Mouse (Mus musculus) left cerebral cortex, adult 9 months (tissue): Measurements from ENCODE around the gene Rpl36al.

Experiments
- DNase-seq, 2 experiments: peaks; one replicate each; pipeline ENCODE4 v3.0.0; 2022; ENCODE audit warnings: low spot score in 2 of 2

Gene Rpl36al

GRCm38 (mm10) chr12:69183583-69184308 lies at the start of gene Rpl36al, which contains the start of gene Mgat2:
Gene Rpl36al (minus strand): TSS chr12:69184083.
Gene Mgat2 (plus strand): TSS chr12:69184157.
- DNase-seq, result peak; percentile 92 to 98

- no peak for DNase-seq
These were observed 45.4 kb upstream of the Rpl36al start for GRCm38 (mm10) chr12:69229251-69229650.

GRCm38 (mm10) chr12:69227776-69228466 lies 44.0 kb upstream of the Rpl36al start, which contains the start of gene Pole2:
Gene Pole2 (minus strand): TSS chr12:69228195.
- DNase-seq, result peak; percentile 39 to 71

- DNase-seq, result no peak
These were observed 36.9 kb upstream of the Rpl36al start for GRCm38 (mm10) chr12:69220613-69221277.

- DNase-seq, result no peak
These were observed 32.7 kb upstream of the Rpl36al start for GRCm38 (mm10) chr12:69216587-69216986.

GRCm38 (mm10) chr12:69215000-69215785 lies 31.3 kb upstream of the Rpl36al start:
- peak in 1 of 2 experiments; percentile 70 for DNase-seq

- no peak for DNase-seq
These were observed 30.5 kb upstream of the Rpl36al start for GRCm38 (mm10) chr12:69214393-69214792.

- DNase-seq, result no peak
These were observed 29.4 kb upstream of the Rpl36al start for GRCm38 (mm10) chr12:69213186-69213777.

GRCm38 (mm10) chr12:69211057-69211456 lies 27.2 kb upstream of the Rpl36al start:
- no peak for DNase-seq

- DNase-seq, result no peak
These were observed 26.4 kb upstream of the Rpl36al start for GRCm38 (mm10) chr12:69210056-69210979.

GRCm38 (mm10) chr12:69208520-69208919 lies 24.6 kb upstream of the Rpl36al start:
- no peak for DNase-seq

- no peak for DNase-seq
These were observed 24.0 kb upstream of the Rpl36al start for GRCm38 (mm10) chr12:69207926-69208325.

GRCm38 (mm10) chr12:69207396-69207795 lies 23.5 kb upstream of the Rpl36al start:
- DNase-seq, result no peak

GRCm38 (mm10) chr12:69204052-69204833 lies 20.4 kb upstream of the Rpl36al start, which contains the start of gene Gm49384:
Gene Gm49384 (minus strand): TSS chr12:69204267.
- DNase-seq, result no peak

- no peak for DNase-seq
These were observed 15.1 kb upstream of the Rpl36al start for GRCm38 (mm10) chr12:69198985-69199384.

GRCm38 (mm10) chr12:69198164-69198535 lies 14.3 kb upstream of the Rpl36al start, which contains the start of gene Dnaaf2:
Gene Dnaaf2 (minus strand): TSS chr12:69198429.
- peak in 1 of 2 experiments; percentile 69 for DNase-seq

- no peak for DNase-seq
These were observed 13.7 kb upstream of the Rpl36al start for GRCm38 (mm10) chr12:69197378-69198163.
